Mouse (Mus musculus): ENCODE measurements at regions not wholly inside any gene's neighbourhood (a gene's known extent, or its start where the extent isn't known, plus 50 kb on each side); places are given as distances from the start of the nearest gene placed in this dataset.

DNA sequence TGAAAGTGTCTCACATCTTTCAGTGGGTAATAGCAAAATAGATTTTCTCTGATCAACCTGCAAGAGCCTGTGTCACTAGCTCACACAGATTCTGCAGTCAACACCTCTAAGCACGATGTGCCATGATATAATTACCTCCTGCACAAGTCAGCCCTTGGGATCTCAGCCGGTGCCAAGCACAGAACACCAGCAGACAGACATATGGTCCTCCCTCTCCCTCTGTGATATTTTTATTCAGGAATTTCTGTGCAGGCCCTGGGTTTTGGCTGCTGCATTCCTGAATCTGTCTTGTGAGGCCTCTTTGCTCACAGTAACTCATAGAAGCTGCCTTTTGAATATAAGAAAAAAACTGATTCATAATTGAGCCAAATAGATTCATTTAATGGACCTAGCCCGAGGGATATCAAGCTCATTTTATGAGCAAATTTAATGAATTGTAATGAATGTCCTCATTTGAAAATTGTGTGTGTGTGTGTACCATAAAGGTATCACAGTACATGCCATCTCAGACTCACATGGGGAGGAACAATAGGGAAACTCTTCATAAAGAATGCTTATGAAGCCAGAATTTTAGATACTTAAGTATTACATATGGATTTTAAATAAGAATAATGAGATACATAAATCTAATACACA, 206.7 kb upstream of the Pitrm1 start:
- TF ChIP-seq POLR2A (IDR thresholded peaks at IDR 0.05; ENCODE audit: insufficient read length, low read depth) (no peak), E2F4 (IDR thresholded peaks at IDR 0.05; ENCODE audit: insufficient read depth) (no peak), MYOD1 (IDR thresholded peaks at IDR 0.05; ENCODE audit: control insufficient read depth in 1 of 3, insufficient read length in 2 of 3, low read depth in 2 of 3) (peak in 1 of 3 experiments; percentile 33), CEBPB (IDR thresholded peaks at IDR 0.05; ENCODE audit: insufficient read depth, poor library complexity, severe bottlenecking) (no peak), MYOG (IDR thresholded peaks at IDR 0.05; ENCODE audit: control insufficient read depth in 1 of 3, insufficient read depth in 1 of 3, insufficient read length in 2 of 3, low read depth in 2 of 3) (peak in 1 of 3 experiments; percentile 35), USF1 (IDR thresholded peaks at IDR 0.05; ENCODE audit: low read depth) (no peak), POLR2AphosphoS2 (IDR thresholded peaks at IDR 0.05; ENCODE audit: insufficient read length, low read depth) (no peak), MAX (IDR thresholded peaks at IDR 0.05; ENCODE audit: low read depth) (no peak), REST (IDR thresholded peaks at IDR 0.05; ENCODE audit: insufficient read depth, insufficient read length) (no peak)

Measured in myocyte (in vitro differentiated cells).